Mouse (Mus musculus) layer of hippocampus, adult 9-10 months (tissue): ENCODE measurements around the gene Prcd.
"Not testable (repeated sequence)": the region's sequence is repeated elsewhere in the genome, so short reads cannot be mapped to it uniquely, and the experiment has no call there.

ENCODE experiments used
- DNase-seq: peaks from one replicate; pipeline ENCODE4 v3.0.0; 2022; ENCODE audit warnings: low spot score

The Prcd gene

DNA sequence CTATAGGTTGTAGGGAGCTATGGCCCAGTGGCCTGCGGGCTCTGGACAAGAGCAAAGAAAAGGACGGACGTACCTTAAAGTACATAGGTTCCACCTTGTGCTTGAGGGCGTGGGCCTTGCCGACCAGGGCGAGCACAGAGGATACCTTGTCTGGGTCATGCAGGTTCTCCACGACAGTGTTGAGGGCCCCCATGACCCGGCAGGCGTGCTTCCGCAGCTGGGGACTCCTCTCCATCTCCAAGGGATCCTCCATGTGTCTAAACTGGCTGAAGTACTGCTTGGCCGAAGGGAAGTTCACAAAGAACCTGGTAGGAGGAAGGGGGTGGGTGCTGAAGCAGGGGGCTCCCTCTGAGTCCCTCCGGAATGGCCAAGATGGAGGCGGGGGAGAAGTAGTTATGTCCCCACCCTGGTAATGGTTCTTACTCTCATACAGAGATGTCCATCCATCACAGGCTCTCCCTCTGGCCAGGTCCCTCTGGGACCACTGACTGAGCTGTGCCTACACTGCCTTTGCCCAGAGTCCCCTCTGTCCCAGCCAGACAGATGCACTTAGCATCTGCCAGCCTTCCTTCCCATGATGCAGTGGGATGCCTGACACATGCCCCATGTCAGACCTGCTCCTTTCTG is 3.5 kb upstream of the Prcd start:
- DNase-seq = no peak

GRCm38 (mm10) chr11:116650811-116651210 is 2.5 kb upstream of the Prcd start:
- DNase-seq = no peak

- no peak for DNase-seq
Observed at GRCm38 (mm10) chr11:116651339-116651738, 2.0 kb upstream of the Prcd start.

DNA sequence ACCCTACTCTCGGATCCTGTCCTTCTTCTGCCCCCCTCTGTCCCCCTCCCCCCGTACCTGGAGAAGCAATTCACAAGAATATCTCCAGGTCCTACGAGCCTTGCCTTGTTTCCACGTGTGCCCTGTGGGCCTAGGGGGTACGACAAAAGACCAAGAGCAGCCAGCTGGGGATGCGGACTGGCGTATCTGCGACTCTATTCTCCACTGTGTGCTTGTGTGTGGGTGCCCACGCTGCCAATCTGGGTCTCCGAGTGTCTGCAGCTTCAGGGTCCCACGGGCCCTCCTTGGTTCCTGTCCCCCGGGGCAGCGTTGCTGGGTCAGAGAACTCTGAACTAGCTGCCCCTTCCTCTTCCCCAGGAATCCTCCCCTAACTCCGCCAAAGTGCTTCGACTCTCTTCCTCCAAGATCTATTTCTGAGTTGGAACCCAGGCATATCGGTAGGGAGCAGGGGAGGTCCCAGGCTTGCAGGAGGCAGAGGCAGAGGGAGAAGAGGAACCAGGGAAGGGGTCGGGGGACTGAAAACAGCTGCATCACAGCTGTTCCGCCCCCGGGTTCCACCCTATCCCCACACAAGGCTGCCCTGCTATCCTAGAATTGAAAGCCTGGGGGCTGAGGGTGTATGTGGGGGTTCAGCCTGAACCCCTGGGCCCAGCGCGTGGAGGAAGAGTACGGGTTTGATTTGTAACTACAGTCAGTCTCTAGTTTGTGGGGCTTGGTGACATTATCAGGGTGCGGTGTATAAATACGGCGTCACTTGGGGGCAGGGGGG is 820 bp upstream of the Prcd start:
- no peak for DNase-seq

- DNase-seq = no peak
Observed at GRCm38 (mm10) chr11:116653709-116654221, 431 bp downstream of the Prcd start.

DNA sequence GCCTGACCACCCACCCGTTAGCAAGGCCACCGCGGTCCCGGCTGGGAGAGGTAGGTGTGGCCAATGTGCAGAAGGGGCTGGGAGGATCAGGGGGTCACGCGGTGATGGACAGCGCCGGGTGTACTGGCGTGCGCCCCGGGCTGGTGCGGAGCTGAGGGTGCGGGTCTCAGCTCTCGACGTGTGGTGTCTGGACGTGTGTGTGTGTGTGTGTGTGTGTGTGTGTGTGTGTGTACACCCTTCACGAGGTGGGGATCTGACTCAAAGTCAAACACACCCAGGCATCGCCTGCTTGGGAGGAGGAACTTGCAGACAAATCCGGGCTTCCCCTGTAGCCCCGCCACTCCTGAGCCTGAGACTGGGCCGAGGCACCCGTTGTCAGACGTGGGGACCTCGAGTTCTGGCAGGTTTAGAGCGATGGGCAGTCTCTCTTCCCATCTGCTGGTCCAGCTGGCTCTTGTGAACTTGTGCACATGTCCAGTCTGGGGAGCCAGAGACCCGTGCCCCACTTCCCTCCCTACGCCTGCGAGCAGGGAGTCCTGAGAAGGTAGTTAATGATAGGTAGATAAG is 1.0 kb downstream of the Prcd start, which contains the start of gene Cygb:
Gene Cygb (minus strand): TSS at position 59 of the 567 bp plus-strand sequence.
- DNase-seq = no peak

- no peak for DNase-seq
Observed at GRCm38 (mm10) chr11:116656348-116657191, 3.2 kb downstream of the Prcd start.

DNA sequence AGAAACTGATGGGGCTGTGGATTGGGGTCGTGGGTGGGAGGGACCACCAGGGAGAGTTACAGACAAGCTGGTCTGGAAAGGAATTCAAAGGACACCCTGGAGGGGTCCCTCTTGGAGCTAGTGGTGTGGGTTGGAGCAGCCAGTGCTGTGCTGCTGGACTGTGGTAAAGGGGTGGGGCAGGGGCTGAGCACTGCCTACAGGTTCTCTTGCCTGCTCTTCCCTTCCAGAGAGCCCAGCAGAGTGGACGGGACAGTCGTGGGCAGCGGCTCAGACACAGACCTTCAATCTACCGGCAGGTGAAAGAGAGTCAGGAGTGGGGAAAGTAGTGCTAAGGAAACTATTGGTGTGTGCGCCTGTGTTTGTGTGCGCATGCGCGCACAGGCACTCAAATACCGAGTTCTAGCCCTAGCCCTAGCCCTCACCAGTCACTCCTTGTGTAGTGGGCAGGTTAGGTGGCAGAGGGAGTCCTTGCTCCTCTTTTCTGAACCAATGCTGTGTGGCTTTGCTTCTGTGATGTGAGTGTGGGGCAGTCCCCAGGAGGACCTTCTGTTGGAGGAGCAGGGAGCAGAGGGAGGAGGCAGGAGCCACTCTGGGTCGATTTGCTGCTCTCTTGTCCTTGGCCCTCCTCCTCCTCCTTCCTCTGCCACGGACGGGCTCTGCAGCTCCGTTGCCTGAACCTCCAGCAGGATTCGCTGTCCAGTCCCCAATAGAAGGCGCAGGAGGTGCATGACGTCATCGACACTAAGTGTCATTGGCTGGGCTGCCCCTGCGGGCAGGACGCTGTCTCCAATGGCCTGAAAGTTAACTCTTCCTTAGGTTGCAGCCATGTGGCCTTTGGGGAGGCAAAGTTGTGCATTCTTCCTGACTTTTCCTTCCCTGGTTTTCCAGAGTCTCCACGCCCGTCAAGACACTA is 4.2 kb downstream of the Prcd start:
- DNase-seq = no peak

GRCm38 (mm10) chr11:116658238-116658637 is 4.9 kb downstream of the Prcd start:
- no peak for DNase-seq

DNA sequence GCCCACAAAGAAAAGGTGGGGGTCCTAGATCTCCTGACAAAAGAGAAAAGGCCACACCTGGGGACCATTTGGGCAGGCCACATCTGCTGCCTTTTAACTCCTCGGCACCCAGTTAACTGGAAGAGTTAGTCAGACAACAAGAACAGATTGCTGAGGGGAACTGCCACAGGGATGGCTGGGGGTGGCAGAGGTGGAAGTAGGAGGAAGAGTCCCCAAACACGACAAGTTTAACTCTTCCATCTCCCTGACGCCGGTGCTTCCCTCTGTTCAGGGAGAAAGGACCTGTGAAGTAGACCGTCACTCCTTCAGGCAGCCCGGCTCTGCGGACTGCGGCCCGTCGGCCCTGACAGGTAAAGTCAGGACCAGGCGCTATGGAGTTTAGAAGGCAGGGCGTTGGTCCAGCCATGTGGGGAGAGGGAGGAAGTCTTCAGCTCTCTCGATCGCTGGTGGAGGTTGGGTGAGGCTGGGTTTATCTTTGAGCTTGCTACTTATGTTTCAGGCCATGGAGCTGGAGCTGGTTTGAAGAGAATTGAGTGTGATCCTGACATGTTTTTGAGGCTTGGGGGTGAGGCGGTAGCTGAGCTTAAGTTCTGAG is 5.8 kb downstream of the Prcd start:
- no peak for DNase-seq

DNA sequence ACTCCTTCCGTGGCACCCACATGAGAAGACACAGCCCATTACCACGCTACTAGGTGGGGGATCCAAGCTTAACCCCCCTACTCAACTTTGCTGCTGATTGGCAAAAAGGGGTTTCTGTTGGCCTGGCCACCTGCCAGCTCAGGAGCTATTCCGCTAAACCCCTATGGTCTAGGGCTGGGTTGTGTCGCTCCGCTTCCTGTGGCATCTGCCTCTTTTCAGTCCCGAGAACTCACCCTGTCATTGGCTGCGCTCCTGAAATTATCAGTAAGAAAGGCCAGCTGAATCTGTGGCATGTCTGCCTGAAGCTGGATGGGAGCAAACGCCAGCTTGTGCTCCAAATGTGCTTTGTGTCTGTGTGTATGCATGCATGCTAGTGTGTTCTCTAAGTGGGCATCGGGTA is 6.8 kb downstream of the Prcd start:
- no peak for DNase-seq

DNA sequence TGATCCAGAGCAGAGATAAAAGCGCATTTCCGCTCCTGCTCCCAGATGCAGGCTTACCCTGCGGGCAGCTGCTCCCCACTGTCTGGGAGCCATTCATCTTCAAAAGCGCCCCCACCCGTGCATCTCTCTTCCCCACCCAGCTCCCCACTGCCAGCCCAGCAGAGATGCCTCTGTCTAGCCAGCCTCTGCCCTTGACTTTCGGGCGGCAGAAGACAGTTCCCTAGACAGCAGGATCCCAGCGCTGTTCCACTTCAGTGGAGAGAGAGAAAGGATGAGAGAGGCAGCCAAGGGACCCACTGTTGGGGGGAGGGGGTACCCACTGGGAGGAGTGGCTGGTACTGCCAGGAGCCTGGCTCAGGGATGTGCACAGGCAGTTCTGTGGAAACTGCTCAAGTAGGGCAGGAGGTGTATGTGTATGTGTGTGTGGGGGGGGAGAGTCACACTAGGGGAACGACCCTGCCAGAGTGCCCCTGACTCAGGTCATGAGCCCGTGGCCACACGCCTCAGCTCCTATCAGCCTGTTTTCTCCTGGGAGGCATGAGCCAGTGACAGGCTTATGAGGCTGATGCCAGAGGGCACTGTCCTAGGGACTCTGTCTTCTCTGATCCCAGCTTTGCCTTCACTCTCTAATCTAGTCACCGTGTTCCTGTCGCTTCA is 8.1 kb downstream of the Prcd start:
- DNase-seq = no peak

GRCm38 (mm10) chr11:116661948-116662377 is 8.6 kb downstream of the Prcd start:
- DNase-seq = no peak

DNA sequence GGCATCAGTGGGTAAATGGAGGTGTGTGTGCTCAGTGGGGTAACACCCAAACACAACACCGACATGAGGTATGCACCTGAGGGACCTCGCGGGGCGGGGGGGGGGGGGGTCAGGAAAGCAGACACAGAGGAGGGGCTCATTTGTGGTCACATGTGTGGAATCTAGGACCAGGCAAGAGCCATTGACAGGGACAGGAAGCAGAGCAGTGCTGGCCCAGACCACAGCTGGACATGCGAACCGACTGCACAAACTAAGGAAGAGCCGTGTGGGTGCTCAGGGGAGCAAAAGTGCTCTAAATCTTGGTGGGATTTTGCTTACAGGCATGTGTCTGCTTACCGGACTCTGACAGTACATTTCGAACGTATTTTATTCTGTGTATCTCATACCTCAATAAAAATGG is 12.0 kb downstream of the Prcd start:
- DNase-seq = no peak

DNA sequence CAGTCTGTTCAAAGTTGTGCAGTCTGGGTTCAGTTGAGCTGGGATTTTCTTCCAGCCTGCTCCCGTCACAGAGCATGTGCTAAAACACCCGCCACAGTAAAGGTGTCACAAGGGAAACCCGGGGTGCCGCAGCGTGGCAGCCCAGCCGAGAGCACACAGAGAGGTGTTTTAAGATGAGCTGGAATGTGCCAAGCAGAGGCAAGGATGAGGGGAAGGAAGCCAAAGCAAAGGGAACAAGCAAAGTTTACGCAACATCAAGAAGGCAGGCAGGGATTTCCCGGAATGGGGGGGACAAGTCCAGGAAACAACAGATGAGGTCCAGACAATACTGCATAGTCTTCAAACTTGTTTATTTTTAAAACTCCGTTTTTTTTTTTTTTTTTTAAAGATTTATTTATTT is 13.2 kb downstream of the Prcd start:
- no peak for DNase-seq

- DNase-seq = not testable (repeated sequence)
Observed at GRCm38 (mm10) chr11:116667012-116667411, 13.7 kb downstream of the Prcd start.

- no peak for DNase-seq
Observed at GRCm38 (mm10) chr11:116667930-116668329, 14.6 kb downstream of the Prcd start.

GRCm38 (mm10) chr11:116668381-116668825 is 15.1 kb downstream of the Prcd start:
- DNase-seq = no peak

DNA sequence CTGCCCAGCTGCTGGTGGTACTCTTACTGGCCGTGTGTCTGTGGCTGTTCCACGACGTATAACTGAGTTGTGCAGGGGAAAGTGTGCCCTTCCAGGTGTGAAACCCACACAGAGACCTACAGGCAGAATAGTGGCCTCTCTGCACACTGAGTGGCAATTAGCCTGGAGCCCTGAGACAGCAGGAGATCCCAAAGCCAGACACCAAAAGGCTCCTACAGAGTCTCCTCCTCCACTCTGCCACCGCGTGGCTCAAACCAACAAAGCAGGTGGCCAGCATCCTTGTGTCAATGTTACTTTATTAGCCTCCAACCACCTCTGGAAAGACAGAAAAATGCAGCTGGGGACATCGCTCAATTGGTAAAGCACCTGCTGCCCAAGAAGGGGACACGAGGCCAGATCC is 15.5 kb downstream of the Prcd start:
- DNase-seq = no peak

DNA sequence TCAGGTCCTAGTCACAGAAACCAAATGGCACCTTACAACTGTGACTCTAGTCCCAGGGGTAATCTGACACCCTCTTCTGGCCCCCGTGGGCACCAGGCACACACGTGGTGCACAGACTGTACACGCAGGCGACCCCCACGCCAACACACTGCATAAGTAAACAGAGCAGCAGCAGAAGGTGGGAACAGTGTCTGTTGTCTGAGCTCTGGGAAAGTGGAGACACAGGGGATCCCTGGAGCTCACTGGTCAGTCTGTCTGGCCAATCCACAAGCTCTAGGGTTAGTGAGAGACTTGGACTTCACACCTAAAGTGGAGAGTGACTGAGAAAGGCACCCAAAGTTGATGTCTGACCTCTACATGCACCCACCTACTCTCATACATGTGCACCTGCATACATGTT is 16.0 kb downstream of the Prcd start:
- DNase-seq = no peak
